Mouse (Mus musculus): Measurements from ENCODE around the gene Dock6. TPM values are rescaled to one million over a fixed set of nuclear protein-coding genes. Genes with fewer than 3 reads are reported as not detected.

Gene Dock6
- total and polyA plus RNA-seq, 3 experiments: 5.0 to 21.3 TPM; not detected in 1

GRCm38 (mm10) chr9:21781657-21782468 is 70.6 kb downstream of the Dock6 start (continued):
- TF ChIP-seq ZKSCAN1 (IDR thresholded peaks at IDR 0.05; ENCODE audit: low read depth, low read length): no peak
- peak; percentile 55; the same call in 1 of the 2 replicates for TF ChIP-seq MAFK (IDR thresholded peaks at IDR 0.05; ENCODE audit: borderline replicate concordance, low read depth, low read length)
- peak; percentile 87 for TF ChIP-seq GATA1 (IDR thresholded peaks at IDR 0.05; ENCODE audit: low read depth, low read length)
- no peak for TF ChIP-seq CHD2 (IDR thresholded peaks at IDR 0.05; ENCODE audit: low read length)
- no peak for TF ChIP-seq ZMIZ1 (IDR thresholded peaks at IDR 0.05; ENCODE audit: low read depth, low read length)
- TF ChIP-seq MEF2A (IDR thresholded peaks at IDR 0.05; ENCODE audit: extremely low read depth, insufficient replicate concordance, low read depth, low read length, poor library complexity, severe bottlenecking): no peak
- peak; percentile 68 for TF ChIP-seq ETS1 (IDR thresholded peaks at IDR 0.05; ENCODE audit: low read depth, low read length)
- no peak; a peak in 1 of 4 replicates for TF ChIP-seq POLR2A (IDR thresholded peaks at IDR 0.05; ENCODE audit: control insufficient read depth in 1 of 2, insufficient read depth in 1 of 2, low read depth in 1 of 2, low read length in 2 of 2, poor library complexity in 1 of 2)
- TF ChIP-seq ZNF384 (IDR thresholded peaks at IDR 0.05; ENCODE audit: low read depth, low read length): peak; percentile 68
- TF ChIP-seq E2F4 (IDR thresholded peaks at IDR 0.05; ENCODE audit: borderline replicate concordance, low read depth, low read length): no peak
- no peak for TF ChIP-seq USF2 (IDR thresholded peaks at IDR 0.05; ENCODE audit: borderline replicate concordance in 1 of 2, insufficient read depth in 1 of 2, low read depth in 1 of 2, low read length in 2 of 2)
- TF ChIP-seq BHLHE40 (IDR thresholded peaks at IDR 0.05; ENCODE audit: borderline replicate concordance, low read depth, low read length): peak; percentile 44; the same call in 1 of the 2 replicates
- TF ChIP-seq SIN3A (IDR thresholded peaks at IDR 0.05; ENCODE audit: low read length): peak; percentile 77
- TF ChIP-seq TBP (IDR thresholded peaks at IDR 0.05; ENCODE audit: low read depth, low read length): peak; percentile 98
- peak; percentile 87 to 92 for TF ChIP-seq EP300 (IDR thresholded peaks at IDR 0.05; ENCODE audit: low read depth in 1 of 2, low read length in 2 of 2)
- TF ChIP-seq ZC3H11A (IDR thresholded peaks at IDR 0.05; ENCODE audit: low read depth, low read length): no peak
- peak; percentile 74 for TF ChIP-seq TAL1 (IDR thresholded peaks at IDR 0.05; ENCODE audit: low read length)
- TF ChIP-seq GABPA (IDR thresholded peaks at IDR 0.05; ENCODE audit: low read depth, low read length): no peak
- no peak for TF ChIP-seq UBTF (IDR thresholded peaks at IDR 0.05; ENCODE audit: borderline replicate concordance, insufficient read depth, low read depth, low read length)
- no peak; the same call in 1 of the 2 replicates for TF ChIP-seq MAZ (IDR thresholded peaks at IDR 0.05; ENCODE audit: low read depth, low read length)
- TF ChIP-seq MAX (IDR thresholded peaks at IDR 0.05; ENCODE audit: low read length): peak; percentile 58; the same call in 1 of the 2 replicates
- 0 out of 2 replicates have a peak, but pooled peaks have one; percentile 3 for TF ChIP-seq CHD1 (IDR thresholded peaks at IDR 0.05; ENCODE audit: low read depth, low read length)
- TF ChIP-seq KAT2A (conservative IDR thresholded peaks at IDR 0.05; ENCODE audit: low read depth, low read length): no peak
- TF ChIP-seq HCFC1 (IDR thresholded peaks at IDR 0.05; ENCODE audit: low read depth, low read length): 0 out of 2 replicates have a peak, but pooled peaks have one; percentile 26
- peak; percentile 90 for TF ChIP-seq TCF12 (IDR thresholded peaks at IDR 0.05; ENCODE audit: low read depth, low read length)
